Mouse (Mus musculus) heart, adult 9 months (tissue): ENCODE results near the gene Ficd.

ENCODE experiments used
- DNase-seq, 2 experiments: peaks; one replicate each; pipeline ENCODE4 v3.0.0; 2022; ENCODE audit warnings: low spot score in 2 of 2

Gene Ficd

DNA sequence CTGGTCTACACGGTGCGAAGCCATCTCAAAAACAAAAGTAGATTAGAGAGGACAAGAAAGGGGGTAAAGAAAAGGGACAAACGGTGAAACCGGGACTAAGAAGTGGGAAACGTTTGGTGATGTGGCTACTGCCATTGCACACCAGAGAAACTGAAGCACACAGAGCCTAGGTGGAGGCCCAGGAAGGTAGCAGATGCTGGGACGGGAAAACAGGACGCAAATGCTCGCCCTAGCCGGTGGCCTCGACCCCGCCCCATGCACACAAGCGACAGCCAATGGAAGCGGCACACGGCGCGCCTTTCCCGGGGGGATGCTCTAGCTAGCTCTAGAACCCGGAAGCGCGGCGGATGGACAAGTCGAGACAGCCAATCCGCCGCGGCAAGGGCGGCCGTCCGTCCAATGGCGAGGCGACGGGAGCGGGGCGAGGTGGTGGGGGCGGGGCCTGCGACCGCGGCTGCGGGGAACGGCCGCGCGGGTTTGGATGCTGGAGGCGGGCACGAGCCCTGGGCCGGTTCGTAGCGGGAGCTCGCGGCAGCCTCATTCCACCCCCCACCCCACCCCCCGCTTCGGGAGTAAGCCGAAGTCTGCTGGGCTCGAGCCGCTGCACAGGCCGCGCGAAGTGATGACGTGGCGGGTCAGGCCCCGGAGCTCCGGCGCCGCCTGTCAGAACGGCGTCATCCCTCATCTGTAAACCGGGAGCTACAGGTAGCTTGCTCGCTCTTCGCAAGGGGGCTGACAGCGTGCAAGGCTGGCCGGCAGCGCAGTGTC, at the start of gene Ficd:
TSS of gene Ficd (plus strand) at position 459 of the 768 bp plus-strand sequence.
- peak; percentile 91 to 95 for DNase-seq

DNA sequence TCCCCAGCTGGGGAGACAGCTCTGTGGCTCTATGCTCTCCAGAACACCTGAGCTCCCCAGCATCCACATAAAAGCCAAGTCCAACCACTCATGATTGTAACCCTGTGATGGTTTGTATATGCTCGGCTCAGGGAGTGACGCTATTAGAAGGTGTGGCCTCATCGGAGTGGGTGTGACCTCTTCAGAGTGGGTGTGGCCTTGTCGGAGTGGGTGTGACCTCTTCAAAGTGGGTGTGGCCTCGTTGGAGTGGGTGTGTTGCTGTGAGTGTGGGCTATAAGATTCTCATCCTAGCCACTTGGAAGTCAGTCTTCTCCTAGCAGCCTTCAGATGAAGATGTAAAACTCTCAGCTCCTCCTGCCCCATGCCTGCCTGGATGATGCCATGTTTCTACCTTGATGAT, 48.1 kb upstream of the Ficd start:
- DNase-seq = no peak

DNA sequence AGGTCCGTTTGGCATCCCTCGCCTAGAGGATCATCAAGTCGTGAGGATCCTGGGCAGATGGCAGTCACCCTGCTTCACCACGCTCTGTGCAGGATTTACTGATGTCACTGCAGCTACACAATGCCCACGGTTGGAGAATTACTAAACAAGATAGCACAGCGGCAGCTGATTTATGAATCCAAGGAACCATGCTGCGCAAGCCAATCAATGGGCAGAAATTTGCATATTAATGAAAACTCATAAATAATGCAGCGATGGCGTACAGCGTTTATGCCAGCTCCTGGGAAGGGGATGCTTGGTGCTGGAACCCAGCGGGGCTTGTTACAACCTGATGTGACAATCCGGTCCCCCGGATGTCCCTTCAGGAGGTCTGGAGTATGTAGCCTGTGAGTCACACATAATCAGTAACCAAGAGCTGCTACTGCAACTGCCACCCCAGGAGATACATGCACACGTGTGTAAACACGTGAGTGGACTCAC, 45.5 kb upstream of the Ficd start:
- DNase-seq = no peak

DNA sequence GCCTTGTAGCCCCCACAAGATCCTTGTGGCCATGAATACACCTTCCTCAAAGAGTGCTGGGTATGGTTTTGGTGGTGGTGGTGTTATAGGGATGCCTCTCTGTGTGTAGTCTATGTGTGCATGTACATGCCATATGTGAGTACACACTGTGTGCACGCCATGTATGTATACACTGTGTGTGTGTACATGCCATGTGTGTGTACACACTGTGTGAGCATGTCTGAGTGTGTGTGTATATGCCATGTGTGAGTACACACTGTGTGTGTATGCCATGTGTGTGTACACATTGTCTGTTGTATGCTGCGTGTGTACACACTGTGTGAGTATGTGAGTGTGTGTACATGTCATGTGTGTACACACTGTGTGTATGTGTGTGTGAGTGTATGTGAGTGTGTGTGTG, 44.7 kb upstream of the Ficd start:
- DNase-seq = no peak

DNA sequence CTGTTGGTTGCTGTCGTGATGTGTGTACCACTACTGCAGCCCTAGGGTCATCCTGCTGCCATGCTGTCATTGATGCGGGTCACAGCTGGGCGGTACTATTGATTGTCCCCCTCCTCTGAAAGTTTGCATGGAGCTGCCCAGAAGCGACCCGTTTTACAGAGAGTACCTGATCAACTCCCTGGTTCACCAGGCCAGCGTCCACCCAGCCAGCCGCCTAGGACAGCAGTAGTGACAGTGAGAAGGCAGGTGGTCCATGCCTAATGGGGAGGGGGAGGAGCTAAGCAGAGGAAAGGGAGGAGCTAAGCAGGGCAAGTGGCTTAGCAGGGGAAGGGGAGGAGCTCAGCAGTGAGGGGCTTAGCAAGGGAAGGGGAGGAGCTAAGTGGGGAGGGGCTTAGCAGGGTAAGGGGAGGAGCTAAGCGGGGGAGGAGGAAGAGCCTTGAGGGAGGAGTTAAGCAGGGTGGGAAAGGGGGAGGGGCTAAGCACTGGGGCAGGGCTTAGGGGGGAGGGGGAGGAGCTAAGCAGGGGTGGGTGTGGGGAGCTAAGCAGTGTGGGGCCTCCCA, 42.3 kb upstream of the Ficd start:
- DNase-seq = no peak

DNA sequence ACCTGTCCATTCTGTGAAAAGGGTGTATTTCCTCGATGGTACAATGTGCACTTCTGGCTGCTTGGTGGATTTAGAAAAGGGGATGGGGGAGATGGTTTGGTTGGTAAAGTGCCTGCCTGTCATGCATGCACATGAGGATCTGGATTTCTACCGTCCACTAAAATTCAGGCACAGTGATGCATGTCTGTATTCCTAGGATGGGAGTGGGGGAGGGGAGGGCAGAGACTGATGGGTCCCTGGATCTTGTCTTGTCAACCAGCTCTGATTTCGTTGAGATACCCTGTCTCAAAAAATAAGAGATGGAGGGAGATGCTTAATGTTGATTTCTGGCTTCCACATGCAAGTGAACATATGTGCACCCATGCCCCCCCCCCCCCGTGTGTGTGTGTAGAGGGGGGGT, 41.6 kb upstream of the Ficd start:
- no peak for DNase-seq

DNA sequence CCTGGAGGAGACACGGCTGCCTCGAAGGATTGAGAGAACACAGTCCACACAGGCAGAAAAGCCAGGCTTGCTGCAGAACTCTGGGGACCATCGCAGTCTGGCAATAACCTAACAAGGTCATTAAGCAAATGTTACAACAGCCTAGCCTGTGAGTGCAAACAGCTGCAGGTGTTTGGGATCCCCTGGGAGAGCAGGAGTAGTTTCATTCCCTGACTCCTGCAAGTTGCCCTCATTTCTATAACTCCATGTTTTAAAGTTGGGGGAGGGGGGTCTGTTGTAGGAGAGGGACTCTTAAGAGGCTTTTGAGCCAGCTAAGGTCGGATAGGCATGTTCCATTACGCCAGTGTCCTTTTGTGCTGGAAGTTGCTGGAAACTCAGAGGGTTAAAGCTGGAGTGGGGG, 41.2 kb upstream of the Ficd start:
- DNase-seq = no peak

DNA sequence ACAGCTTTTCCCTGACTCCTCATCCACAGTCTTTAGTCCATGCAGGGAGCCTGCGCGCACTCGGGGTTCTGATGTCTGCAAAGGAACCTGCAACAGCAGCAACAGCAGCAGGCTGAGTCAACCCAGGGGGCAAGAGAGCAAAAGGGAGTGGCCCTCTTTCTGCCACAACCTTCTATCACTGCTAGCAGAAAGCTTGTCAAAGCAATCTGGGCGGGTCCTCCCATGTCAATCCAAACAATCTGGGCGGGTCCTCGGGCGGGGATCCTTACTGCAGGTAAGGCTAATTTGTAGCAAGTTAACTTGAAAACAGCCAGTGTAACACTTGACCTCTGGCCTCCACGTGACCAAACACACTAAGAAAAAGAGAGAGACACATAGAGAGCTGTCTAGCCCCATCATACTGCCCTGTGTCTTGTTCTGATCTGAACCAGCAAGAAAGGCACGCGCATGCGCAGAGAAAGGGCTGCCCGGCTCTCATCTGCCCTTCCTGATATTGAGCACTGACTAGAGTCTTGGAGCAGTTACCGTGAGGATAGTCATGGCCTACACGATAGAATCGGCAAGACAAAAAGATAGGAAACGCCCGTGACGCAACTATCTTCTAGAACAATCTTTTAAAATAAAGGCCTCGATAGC, 35.1 kb upstream of the Ficd start:
- no peak for DNase-seq

DNA sequence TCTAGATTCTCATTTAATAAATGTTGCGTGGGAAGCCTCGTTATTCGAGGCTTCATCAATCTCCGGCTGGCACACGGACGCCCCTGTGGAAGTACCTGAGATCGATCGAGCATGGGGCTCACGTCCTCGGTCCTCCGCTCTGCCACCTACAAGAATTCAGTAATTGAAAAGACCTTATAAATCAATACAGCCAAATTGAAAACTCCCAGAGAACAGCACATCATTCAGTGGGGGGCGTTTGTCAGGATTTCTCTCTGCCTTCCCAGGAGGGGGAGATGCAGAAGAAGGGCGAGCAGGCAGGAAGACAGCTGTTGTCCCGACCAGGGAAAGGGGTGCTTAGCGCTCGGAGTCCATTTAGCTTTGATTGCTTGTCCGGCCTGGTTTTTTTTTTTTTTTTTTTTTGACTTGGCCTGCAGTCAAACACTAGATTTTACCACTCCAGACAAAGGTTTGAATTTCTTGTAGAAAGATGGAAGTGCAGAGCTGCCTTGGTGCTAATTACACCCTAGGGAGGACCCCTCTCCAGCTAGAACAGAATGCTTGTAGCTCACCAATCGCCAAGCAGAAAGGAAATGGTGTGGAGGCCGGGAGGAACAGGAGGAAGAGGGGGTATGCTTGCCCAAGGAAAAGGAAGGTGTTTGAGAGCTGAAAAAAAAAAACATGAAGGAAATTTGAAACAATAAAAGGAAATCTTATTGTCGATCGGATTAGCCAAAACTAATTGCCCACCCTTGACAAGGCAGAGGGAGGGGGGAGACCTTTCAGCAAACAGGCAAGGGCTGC, 31.6 kb upstream of the Ficd start:
- peak; percentile 11 to 47 for DNase-seq

DNA sequence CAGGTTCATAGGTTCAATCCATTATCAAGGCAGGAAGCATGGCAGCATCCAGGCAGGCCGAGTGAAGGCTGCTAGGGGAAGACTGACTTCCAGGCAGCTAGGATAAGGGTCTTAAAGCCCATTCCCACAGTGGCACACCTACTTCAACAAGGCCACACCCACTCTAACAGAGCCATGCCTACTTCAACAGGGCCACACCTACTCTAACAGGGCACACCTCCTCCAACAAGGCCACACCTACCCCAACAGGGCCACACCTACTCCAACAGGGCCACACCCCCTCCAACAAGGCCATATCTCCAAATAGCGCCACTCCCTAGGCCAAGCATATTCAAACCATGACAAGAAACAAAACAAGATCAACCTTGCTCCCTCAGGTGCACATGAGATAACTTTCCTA, 22.7 kb upstream of the Ficd start:
- DNase-seq = no peak

DNA sequence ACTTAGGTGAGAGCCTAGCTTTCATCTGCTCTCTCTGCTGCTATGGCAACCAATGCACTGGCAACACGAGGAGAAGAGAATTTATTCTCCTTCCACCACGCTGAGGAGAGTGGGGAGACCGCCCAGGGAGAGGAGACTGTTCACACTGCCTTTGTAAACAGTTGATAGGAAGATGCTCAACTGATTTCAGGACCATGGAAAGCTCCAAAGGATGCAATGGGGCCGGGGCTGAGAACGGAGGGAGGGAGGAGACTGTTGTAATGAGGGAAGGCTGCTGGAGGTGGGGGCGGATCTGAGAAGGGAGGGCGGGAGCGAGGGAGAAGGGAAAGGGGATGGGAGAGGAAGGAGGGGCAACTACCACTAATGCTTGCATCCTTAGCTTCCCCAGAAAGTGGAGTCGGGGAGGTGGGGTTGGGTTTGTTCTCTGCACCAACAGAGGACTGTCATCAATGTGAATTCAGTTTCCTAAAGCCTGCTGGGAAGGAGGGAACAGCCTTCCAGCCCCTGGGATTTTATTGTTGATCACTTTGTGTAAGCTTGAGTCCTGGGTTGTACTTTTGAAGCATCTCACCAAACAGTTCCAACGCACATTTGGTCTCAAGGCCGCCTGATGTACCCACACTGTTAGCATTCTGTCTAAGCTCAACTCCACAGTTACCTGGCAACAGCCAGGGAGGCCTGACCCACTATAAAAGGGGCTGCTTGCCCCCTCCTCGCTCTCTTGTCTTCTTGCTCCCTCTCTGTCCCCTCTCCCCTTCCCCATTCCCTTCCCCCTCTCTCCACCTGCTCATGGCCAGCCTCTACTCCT, 18.8 kb upstream of the Ficd start:
- no peak for DNase-seq

DNA sequence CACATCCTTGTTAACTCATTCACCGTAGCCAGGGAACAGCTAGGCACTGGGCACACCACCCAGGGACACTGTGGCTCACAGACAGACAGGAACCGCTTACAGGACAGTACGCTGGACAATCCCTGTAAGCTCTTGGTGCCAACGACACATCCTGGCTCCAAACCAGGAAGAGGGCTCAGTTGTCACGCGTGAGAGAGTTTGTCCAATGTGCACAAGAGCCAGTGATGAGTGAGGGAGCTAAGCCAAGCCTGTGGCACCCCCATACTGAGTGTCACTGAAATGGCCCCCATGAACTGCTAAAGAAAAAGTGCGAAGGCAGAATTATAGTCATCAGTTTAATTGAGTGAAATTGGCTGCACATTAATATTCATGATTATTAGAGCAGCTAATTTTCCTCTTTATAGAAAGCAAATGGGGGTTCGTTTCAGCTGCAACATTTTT, 16.4 kb upstream of the Ficd start:
- no peak for DNase-seq

DNA sequence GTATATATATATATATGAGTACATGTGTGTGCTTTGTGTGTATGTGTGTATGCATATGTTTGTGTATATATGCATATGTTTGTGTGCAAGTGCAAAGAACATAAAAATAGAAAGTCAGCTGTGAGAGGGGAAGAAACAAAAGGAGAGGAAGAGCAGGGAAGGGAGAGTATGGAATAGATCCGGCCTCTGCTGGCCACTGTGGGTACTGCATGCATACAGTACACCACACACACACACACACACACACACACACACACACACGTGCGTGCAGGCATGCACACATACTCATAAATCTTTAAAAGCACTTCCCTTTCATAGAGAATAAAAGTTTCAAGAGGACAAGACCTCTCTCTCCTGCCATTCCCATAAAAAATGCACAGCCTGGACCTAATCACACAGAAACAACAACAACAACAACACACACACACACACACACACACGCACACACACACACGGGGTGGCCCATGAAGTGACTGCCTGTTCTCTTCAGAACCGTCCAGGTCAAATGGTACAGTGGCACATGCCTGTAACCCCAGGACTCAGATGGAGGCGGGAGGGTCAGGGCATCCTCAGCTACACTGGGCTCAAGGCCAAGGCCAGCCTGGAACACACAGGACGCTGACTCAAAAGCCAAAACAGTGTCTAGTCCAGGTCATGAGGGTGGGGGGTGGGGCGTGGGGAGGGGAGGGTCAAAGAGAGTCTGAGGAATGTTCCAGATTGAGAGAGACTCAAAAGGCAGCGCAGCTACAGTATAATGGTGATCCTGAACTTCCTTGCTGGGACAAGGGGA, 13.2 kb upstream of the Ficd start:
- no peak for DNase-seq

DNA sequence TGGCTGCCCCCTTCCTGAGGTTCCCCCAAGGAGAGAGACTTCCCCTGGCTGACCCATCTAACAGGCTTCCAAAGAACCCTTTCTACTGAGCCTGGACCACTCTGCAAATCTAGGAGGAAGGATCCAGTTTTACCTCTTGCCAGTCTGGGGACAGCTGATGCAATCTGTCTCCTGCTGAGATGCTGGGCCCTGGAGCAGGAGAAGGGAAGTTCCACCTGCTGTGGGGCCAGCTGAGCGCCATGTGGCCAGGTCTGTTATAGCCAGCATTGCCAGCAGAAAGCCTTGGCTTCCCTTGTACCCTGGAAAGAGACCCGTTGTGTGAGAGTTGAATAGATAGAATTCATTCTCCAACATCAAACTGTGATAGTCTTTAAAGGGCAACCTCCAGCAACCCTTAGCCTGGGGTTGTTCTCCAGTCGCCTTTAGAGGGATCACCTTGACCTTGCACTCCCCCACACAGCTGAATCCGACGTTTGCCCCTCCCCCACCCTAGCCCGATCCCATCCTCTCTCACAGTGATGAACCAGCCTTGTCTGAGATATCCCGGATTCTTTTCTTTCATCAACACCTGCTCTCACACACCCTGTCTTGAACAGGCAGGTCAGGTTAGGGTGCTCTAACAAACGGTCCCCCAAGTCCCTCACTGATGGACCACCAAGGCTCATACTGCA, 11.9 kb upstream of the Ficd start:
- no peak for DNase-seq

DNA sequence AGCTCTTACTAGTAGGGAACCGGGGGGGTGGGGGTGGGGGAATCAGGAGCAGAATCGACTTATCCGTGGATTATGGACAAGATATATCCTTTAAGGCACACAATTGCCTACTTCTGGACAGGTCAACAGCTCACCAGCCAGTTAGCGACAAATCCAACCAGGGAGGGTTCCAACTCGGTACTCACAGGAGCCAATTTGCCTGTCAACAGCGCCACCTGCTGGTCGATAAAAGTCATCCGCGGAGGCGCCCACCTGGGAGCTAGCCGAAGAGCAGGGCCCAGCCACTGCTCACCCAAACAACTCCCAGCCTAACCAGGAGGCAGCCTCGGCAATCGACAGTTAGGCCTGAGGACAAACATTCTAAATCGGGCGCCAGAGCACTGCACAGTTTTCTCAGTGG, 11.2 kb upstream of the Ficd start, which contains the start of gene 1700069L16Rik:
TSS of gene 1700069L16Rik (minus strand) at position 327 of the 400 bp plus-strand sequence.
- peak; percentile 64 to 82 for DNase-seq

DNA sequence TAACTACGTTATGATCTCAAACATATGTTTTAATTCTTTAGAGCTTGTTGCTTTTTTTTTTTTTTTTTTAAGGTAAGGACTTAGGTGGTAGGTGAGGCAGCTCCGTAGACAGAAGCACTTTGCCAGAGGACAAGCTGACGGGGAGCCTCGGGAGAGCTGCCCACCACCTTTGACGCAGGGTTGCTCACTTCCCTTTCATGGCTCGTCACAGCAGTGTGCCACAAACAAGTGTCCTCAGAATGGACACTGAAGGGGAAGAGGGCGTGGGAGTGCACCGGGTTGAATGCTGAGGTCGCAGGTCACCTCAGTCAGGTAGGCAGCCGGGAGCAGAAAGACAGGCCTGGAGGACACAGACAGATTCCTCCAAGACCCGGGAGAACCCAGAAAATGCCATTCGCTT, 10.2 kb upstream of the Ficd start:
- no peak for DNase-seq

DNA sequence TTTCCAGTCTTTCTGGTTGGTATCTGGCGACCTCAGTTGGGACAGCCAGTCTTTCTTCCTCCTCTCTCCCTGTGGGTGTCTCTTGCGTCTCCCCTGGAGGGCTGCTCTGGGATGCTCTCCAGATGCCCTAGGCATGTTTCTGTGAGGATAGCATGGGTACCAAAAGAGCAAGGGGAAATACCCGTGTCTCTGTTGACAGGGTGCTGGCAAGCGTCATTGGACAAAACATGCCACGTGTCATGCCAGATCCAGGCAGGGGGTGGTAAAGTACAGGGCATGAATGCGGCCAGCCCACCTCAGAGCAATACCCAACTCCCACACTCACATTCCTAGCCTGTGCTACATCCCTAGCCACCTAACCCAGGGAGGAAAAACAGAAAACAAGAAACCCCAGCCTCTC, 9.0 kb upstream of the Ficd start:
- DNase-seq = no peak

DNA sequence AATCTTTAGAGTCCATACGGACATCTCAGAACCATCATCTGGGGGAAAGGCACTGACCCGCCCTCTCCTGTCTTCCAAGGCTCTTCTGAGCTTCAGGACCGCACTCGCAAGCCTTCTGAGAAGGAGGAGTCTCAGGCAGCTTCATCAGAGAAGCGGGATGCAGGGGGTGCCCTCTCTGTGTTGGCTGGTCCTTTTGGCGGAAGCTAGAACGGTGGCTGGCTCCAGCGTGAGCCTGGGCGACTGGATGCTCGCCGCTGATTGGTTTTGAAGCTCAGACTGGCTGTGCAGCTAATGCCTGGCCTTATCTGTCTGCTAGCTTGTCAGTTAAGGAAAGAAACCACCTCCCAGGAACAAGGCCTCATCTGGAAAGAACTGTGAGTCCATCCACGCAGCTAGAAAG, 8.4 kb upstream of the Ficd start:
- no peak for DNase-seq

DNA sequence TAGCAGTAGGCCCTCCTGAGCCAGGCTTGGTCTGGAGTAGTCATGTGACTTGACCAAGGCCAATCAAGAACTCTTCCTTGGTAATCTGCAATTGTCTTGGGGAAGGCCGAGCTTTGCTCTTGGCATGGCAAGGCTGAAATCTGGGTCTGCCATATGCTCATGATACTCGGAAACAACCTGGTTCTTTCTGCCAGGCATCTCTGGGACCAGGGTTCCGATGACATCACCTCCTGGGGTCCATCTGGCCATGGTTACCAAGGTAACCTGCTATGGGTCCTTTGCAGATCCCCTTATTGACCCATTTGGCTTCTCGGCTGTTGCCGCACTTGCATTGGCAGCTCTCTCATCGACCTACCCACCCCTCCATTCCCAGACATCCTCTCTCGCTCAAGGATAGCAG, 7.6 kb upstream of the Ficd start:
- DNase-seq = no peak

DNA sequence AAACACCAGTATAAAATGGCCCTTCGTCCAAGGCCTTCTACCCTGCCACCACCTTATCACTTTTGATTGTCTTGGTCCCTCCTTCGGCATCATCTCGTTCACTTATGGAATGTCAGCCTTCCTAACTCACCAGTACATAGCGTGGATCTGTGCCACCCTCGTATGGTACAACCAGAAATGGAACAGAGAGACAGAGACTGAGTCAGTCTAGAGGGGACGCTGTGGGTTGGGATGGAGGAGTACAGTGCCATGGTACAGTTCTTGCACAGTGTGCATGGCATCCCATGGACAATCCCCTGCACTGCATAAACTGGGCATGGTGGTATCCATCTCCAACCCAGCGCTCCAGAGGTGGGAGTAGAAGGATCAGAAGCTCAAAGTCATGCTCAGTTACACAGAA, 6.9 kb upstream of the Ficd start:
- no peak for DNase-seq
